Mouse (Mus musculus): ENCODE measurements around the gene Klf2. TPM values are rescaled to one million over a fixed set of nuclear protein-coding genes. Genes with fewer than 3 reads are reported as not detected.

Klf2 gene
- polyA plus RNA-seq, 1 experiment from 2014 or later = 3.7 TPM

DNA sequence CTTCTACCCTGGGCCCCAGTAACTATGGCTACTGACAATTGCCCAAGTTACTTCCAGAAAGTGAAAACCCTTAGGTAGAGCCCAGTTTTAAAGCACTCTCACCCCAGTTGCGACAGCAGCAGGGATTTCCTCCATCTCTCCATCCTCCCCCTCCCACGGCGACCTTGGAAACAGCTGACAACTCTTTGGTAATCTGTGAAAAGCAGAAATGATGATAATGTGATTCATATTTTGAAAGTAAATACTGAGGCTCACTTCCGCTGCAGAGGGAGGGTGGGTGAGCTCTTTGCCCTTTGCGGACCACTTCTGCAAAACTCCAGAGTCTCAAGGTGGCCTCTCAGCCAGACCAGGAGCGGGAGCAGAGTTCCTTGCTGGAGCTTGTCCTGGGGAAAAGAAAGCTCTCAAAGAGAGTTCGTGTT is 3.6 kb downstream of the Klf2 start:
- no peaks in the 10 kb centered on the region for H3K36me3 ChIP-seq (ENCODE audit: control insufficient read depth, insufficient read depth, low read length)
- H3K27ac ChIP-seq (ENCODE audit: low read depth, low read length) = no peak overlapping the region
- peaks cover 35% of the 10 kb centered on the region for H3K27me3 ChIP-seq (replicated peaks; ENCODE audit: control insufficient read depth, insufficient read depth, low read length)
- no peak overlapping the region for H3K4me2 ChIP-seq (ENCODE audit: low read length)
- H3K4me3 ChIP-seq (ENCODE audit: low read depth, low read length) = no peak overlapping the region
- H3K9ac ChIP-seq (ENCODE audit: low read length) = no peak overlapping the region
- 0 out of 2 replicates have a peak, but pooled peaks cover 3% of the 10 kb centered on the region for H3K4me1 ChIP-seq (ENCODE audit: control insufficient read depth, insufficient read depth, low read length)
- no peaks in the 10 kb centered on the region for H3K9me3 ChIP-seq (replicated peaks; ENCODE audit: control insufficient read depth, low read length)
- ATAC-seq (no peak), DNase-seq (ENCODE audit: low spot score) (no peak)
- WGBS = 79% methylated on average over 7 of the region's 7 CpGs

DNA sequence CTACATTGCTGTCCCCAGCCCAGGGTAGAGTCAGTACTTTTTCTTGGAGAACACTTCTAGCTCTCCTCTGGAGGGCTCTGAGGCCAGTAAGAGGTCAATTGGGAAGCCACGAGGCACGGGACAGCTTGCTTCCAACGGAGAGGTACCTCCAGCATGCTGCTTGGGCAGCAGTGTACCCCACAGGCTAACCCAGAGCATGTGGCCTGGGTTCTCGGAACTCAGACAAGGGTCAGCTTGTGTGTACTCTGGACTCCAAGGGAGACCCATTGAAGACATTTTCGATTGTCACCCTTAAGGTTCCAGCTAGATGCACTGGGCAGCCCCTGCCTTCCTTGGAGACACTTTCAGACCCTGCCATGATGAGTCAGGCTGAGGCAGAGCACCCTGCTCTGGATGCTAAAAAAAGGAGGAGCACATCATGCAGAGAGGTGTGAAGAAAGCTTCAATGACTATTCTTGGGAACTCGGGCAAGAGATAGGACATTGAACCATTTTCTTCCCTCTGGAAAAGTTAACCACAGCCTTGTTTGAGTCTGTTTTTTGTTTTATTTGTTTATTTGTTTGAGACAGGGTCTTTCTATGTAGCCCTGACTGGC is 4.4 kb downstream of the Klf2 start:
- Histone ChIP-seq H3K9me3 (replicated peaks; ENCODE audit: control insufficient read depth, low read length) (no peaks in the 10 kb centered on the region), H3K27me3 (replicated peaks; ENCODE audit: control insufficient read depth, insufficient read depth, low read length) (peaks cover 35% of the 10 kb centered on the region), H3K27ac (ENCODE audit: low read depth, low read length) (no peak overlapping the region), H3K36me3 (ENCODE audit: control insufficient read depth, insufficient read depth, low read length) (no peaks in the 10 kb centered on the region), H3K4me3 (ENCODE audit: low read depth, low read length) (no peak overlapping the region), H3K4me2 (ENCODE audit: low read length) (no peak overlapping the region), H3K9ac (ENCODE audit: low read length) (no peak overlapping the region), H3K4me1 (ENCODE audit: control insufficient read depth, insufficient read depth, low read length) (0 out of 2 replicates have a peak, but pooled peaks cover 3% of the 10 kb centered on the region)
- DNase-seq (ENCODE audit: low spot score) = no peak
- WGBS = 60% methylated on average over 6 of the region's 6 CpGs
- ATAC-seq = no peak

DNA sequence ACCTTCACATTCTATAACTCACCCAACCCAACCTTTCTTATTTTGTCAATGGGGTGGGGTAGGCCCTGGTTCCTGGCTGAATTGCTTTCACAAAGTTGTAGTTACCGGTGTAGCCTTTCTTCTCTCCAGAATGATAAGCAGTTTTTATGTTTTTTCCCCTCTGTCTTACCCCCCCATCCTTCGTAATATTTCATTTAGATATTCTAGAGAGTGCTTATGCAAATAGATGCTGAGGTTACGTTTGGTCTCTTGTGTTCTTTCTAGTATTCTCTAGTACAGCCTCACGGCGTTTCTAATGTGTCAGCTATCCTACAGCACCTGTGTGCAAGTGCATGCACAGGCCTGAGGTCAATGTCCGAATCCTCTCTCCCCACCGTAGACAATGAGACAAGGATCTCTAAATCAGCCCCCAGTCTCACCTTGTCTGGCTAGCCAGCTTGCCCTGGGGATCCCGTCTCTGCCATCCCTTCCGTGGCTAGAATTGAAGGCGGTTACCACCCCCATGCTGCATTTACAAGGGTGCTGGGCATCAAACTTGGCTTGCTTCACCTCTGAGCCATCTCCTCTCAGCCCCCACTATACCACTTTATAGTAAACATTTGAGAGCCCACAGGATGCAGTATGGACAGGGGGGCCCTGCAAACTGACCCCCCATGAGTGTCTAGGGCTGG is 5.3 kb downstream of the Klf2 start:
- no peak overlapping the region for H3K9ac ChIP-seq (ENCODE audit: low read length)
- WGBS = 85% methylated on average over 10 of the region's 10 CpGs

DNA sequence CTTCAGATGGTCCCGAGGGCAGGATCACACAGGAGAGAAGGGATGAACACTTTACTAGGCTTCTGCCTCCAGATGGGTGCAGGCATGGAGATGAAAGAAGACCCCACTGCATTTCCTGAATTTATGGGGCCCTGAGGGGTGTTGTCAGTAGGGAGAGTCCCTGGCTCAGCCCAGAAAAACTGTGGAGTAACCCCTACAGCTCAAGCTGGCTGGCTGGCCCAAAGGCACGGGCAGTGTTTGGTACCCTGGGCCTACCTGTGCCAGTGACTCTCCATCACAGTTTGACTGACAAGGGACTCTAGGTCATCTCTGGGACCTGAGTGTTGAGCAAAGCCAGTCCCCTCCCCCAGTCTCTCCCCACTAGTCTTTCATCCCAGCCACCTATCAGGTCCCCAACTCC is 5.9 kb downstream of the Klf2 start:
- Histone ChIP-seq H3K4me1 (ENCODE audit: control insufficient read depth, insufficient read depth, low read length) (no peaks in the 10 kb centered on the region), H3K4me2 (ENCODE audit: low read length) (no peak overlapping the region), H3K36me3 (ENCODE audit: control insufficient read depth, insufficient read depth, low read length) (no peaks in the 10 kb centered on the region), H3K9me3 (replicated peaks; ENCODE audit: control insufficient read depth, low read length) (no peaks in the 10 kb centered on the region), H3K27me3 (replicated peaks; ENCODE audit: control insufficient read depth, insufficient read depth, low read length) (peaks cover 25% of the 10 kb centered on the region), H3K9ac (ENCODE audit: low read length) (no peak overlapping the region), H3K27ac (ENCODE audit: low read depth, low read length) (no peak overlapping the region), H3K4me3 (ENCODE audit: low read depth, low read length) (no peak overlapping the region)
- WGBS = 88% methylated on average over 2 of the region's 2 CpGs
- no peak for DNase-seq (ENCODE audit: low spot score)
- ATAC-seq = no peak

More for the DNA sequence above, 5.3 kb downstream of the Klf2 start:
- ATAC-seq (no peak), DNase-seq (ENCODE audit: low spot score) (no peak)
- Histone ChIP-seq H3K4me1 (ENCODE audit: control insufficient read depth, insufficient read depth, low read length) (0 out of 2 replicates have a peak, but pooled peaks cover 3% of the 10 kb centered on the region), H3K4me2 (ENCODE audit: low read length) (no peak overlapping the region), H3K36me3 (ENCODE audit: control insufficient read depth, insufficient read depth, low read length) (no peaks in the 10 kb centered on the region), H3K4me3 (ENCODE audit: low read depth, low read length) (no peak overlapping the region), H3K27ac (ENCODE audit: low read depth, low read length) (no peak overlapping the region), H3K27me3 (replicated peaks; ENCODE audit: control insufficient read depth, insufficient read depth, low read length) (peaks cover 30% of the 10 kb centered on the region), H3K9me3 (replicated peaks; ENCODE audit: control insufficient read depth, low read length) (no peaks in the 10 kb centered on the region)

DNA sequence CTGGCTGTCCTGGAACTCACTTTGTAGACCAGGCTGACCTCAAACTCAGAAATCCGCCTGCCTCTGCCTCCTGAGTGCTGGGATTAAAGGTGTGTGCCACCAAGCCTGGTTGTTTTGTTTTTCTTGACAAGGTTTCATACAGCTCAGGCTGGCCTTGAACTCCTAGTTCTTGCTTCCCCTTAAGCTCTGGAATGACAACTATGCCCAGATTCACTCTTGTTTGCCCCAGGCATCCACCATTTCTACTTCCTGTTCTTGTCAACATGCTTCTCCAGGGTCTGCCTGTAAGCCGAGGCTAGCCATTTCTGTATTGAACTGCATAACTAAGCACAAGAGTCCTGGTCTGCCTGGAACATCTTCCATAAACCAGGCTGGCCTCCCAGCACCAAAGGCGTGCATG is 10.3 kb downstream of the Klf2 start:
- H3K4me1 ChIP-seq (ENCODE audit: control insufficient read depth, insufficient read depth, low read length) = no peaks in the 10 kb centered on the region
- DNase-seq (ENCODE audit: low spot score) (no peak), ATAC-seq (no peak)
- no peaks in the 10 kb centered on the region for H3K36me3 ChIP-seq (ENCODE audit: control insufficient read depth, insufficient read depth, low read length)
- no peak overlapping the region for H3K4me2 ChIP-seq (ENCODE audit: low read length)
- 90% methylated on average over 3 of the region's 3 CpGs for WGBS
- no peaks in the 10 kb centered on the region for H3K9me3 ChIP-seq (replicated peaks; ENCODE audit: control insufficient read depth, low read length)
- H3K27ac ChIP-seq (ENCODE audit: low read depth, low read length) = no peak overlapping the region
- H3K9ac ChIP-seq (ENCODE audit: low read length) = no peak overlapping the region
- no peak overlapping the region for H3K4me3 ChIP-seq (ENCODE audit: low read depth, low read length)
- no peaks in the 10 kb centered on the region for H3K27me3 ChIP-seq (replicated peaks; ENCODE audit: control insufficient read depth, insufficient read depth, low read length)

DNA sequence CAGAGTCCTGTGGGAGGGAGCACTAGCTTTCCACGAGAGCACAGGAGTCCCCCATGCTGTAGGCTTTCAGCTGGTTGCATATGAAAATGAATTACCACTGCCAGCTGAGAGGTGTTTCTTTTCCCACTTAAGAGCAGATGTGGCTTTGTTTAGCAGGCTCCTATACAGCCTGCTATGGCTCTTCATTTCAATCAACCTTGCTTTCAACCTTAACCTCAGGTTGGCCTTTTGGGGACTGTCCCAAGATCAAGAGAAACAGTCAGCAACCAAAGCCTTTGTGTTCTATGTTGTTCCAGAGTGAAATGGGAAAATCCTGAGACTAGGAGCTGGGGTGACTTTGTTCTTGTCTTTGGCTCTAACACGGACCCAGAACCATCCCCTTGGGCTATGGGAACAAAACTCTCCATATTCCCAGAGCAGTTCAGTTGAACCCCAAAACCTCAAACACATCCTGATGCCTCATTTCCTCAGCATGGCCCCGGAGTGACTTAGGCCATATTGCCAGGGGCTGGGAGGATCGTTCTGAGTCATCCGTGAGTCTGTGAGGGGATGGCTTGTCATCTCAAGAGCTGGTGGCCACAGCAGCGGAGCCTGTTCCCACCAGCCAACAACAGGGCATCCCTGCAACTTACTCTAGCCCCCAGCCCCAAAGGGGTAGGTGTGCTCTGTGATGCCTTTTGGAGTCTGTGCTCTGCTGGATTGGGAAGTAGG is 12.1 kb downstream of the Klf2 start:
- no peak overlapping the region for H3K4me3 ChIP-seq (ENCODE audit: low read depth, low read length)
- H3K9ac ChIP-seq (ENCODE audit: low read length) = no peak overlapping the region
- no peaks in the 10 kb centered on the region for H3K4me1 ChIP-seq (ENCODE audit: control insufficient read depth, insufficient read depth, low read length)
- H3K27ac ChIP-seq (ENCODE audit: low read depth, low read length) = no peak overlapping the region
- no peak overlapping the region for H3K4me2 ChIP-seq (ENCODE audit: low read length)
- peaks cover 11% of the 10 kb centered on the region for H3K36me3 ChIP-seq (ENCODE audit: control insufficient read depth, insufficient read depth, low read length)
- no peak for DNase-seq (ENCODE audit: low spot score)
- no peaks in the 10 kb centered on the region for H3K9me3 ChIP-seq (replicated peaks; ENCODE audit: control insufficient read depth, low read length)
- WGBS = 87% methylated on average over 6 of the region's 6 CpGs
- H3K27me3 ChIP-seq (replicated peaks; ENCODE audit: control insufficient read depth, insufficient read depth, low read length) = no peaks in the 10 kb centered on the region
- no peak for ATAC-seq

DNA sequence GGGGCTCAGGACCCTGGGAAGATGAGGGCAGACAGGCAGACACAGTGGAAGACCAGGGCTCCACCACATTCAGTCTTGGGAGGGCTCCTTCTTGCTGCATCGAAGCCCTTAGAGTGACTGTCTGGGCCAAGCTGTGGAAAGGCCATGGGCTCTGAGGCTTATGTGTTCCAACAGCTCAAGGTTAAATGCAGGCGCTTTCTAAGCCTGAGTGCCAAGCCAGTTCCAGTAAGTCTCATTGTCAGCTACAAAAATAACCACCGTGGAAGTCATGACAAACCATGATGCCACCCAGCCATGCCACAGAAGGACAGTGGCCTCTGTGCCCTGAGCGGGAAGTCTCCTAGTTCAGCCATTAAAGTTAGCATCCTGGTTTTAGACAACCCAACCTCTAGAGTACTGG is 12.8 kb downstream of the Klf2 start:
- Histone ChIP-seq H3K9me3 (replicated peaks; ENCODE audit: control insufficient read depth, low read length) (no peaks in the 10 kb centered on the region), H3K4me3 (ENCODE audit: low read depth, low read length) (no peak overlapping the region), H3K27ac (ENCODE audit: low read depth, low read length) (no peak overlapping the region), H3K27me3 (replicated peaks; ENCODE audit: control insufficient read depth, insufficient read depth, low read length) (no peaks in the 10 kb centered on the region), H3K9ac (ENCODE audit: low read length) (no peak overlapping the region), H3K4me1 (ENCODE audit: control insufficient read depth, insufficient read depth, low read length) (no peaks in the 10 kb centered on the region), H3K4me2 (ENCODE audit: low read length) (no peak overlapping the region), H3K36me3 (ENCODE audit: control insufficient read depth, insufficient read depth, low read length) (peaks cover 18% of the 10 kb centered on the region)
- no peak for ATAC-seq
- DNase-seq (ENCODE audit: low spot score) = no peak
- WGBS = 92% methylated on average over 4 of the region's 4 CpGs

DNA sequence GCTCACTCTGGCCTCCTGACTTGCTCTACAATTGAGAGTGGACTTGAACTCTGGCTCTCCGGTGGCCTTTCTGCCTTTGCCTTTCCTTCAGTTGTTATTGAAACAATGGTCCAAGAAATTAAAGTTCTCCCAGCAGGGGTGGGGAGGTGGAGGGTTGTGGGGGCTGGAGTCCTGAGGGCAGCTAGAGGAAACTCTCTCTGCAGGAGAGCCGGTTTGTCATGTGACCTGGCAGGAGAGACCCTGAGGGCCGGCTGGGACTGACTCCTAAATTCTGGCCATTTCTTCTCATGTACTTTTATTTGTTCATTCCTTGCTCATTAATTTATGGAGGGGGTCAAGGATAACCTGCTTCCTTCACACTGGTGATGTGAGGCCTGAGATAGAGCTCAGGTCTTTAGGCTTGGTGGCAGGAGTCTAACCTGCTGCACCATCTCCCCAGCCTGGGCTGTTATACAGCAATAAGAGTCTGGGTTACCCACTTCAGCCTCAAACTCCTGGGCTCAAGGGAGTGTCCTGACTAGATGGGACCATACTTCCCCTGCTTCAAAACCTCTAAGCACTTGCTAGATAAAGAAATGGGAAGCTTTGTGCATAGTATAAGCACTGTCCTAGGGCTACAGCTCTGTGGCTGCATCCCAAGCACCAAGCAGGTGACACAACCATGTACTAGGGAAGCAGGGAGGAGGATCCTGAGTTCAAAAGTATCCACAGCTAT is 14.8 kb downstream of the Klf2 start:
- H3K9me3 ChIP-seq (replicated peaks; ENCODE audit: control insufficient read depth, low read length) = no peaks in the 10 kb centered on the region
- H3K4me2 ChIP-seq (ENCODE audit: low read length) = no peak overlapping the region
- no peak overlapping the region for H3K4me3 ChIP-seq (ENCODE audit: low read depth, low read length)
- no peak overlapping the region for H3K9ac ChIP-seq (ENCODE audit: low read length)
- WGBS = 55% methylated on average over 3 of the region's 3 CpGs
- DNase-seq (ENCODE audit: low spot score) (no peak), ATAC-seq (no peak)
- no peaks in the 10 kb centered on the region for H3K4me1 ChIP-seq (ENCODE audit: control insufficient read depth, insufficient read depth, low read length)
- no peaks in the 10 kb centered on the region for H3K27me3 ChIP-seq (replicated peaks; ENCODE audit: control insufficient read depth, insufficient read depth, low read length)
- no peak overlapping the region for H3K27ac ChIP-seq (ENCODE audit: low read depth, low read length)
- peaks cover 35% of the 10 kb centered on the region for H3K36me3 ChIP-seq (ENCODE audit: control insufficient read depth, insufficient read depth, low read length)
